8 mouse cellular contexts compared by ENCODE assay signal in genomic region chr3:50443942-50444341, GRCm38 (mm10). TPM values are rescaled to one million over a fixed set of nuclear protein-coding genes. Genes with fewer than 3 reads are reported as not detected.
A peak's percentile ranks its signal among the peaks of the same experiment; 100 is the strongest.
DNase-seq lines count a peak whose midpoint lies in the region; ATAC-seq lines count a peak whose summit lies in the region.

No protein-coding gene starts in this region.

- no peaks in the 10 kb centered on the region for H3K4me1 ChIP-seq in heart, embryonic 12.5 days (replicated peaks)
- H3K4me1 ChIP-seq in hindbrain, embryonic 12.5 days: peaks cover 7% of the 10 kb centered on the region
- peaks cover 29% of the 10 kb centered on the region for H3K4me1 ChIP-seq in midbrain, embryonic 10.5 days

- no peaks in the 10 kb centered on the region for H3K9me3 ChIP-seq in heart, embryonic 12.5 days (replicated peaks)
- no peaks in the 10 kb centered on the region for H3K9me3 ChIP-seq in hindbrain, embryonic 12.5 days (replicated peaks)
- no peaks in the 10 kb centered on the region for H3K9me3 ChIP-seq in midbrain, embryonic 10.5 days (replicated peaks)

- H3K27me3 ChIP-seq in heart, embryonic 12.5 days (replicated peaks): no peaks in the 10 kb centered on the region
- peaks cover 3% of the 10 kb centered on the region; the same call in 1 of the 2 replicates for H3K27me3 ChIP-seq in hindbrain, embryonic 12.5 days
- H3K27me3 ChIP-seq in midbrain, embryonic 10.5 days (ENCODE audit: low read depth, poor library complexity, severe bottlenecking): no peaks in the 10 kb centered on the region

- no peaks in the 10 kb centered on the region for H3K36me3 ChIP-seq in heart, embryonic 12.5 days
- H3K36me3 ChIP-seq in hindbrain, embryonic 12.5 days: no peaks in the 10 kb centered on the region
- no peaks in the 10 kb centered on the region for H3K36me3 ChIP-seq in midbrain, embryonic 10.5 days

- no peak overlapping the region for H3K27ac ChIP-seq in heart, embryonic 12.5 days (ENCODE audit: poor library complexity, severe bottlenecking)
- no peak overlapping the region for H3K27ac ChIP-seq in hindbrain, embryonic 12.5 days
- H3K27ac ChIP-seq in midbrain, embryonic 10.5 days (replicated peaks): 0 out of 2 replicates have a peak overlapping the region, but pooled peaks have one; percentile 4

- peak overlapping the region; percentile 32 for H3K4me3 ChIP-seq in heart, embryonic 12.5 days
- H3K4me3 ChIP-seq in hindbrain, embryonic 12.5 days: peak overlapping the region; percentile 28
- peak overlapping the region; percentile 43 for H3K4me3 ChIP-seq in midbrain, embryonic 10.5 days

- peak overlapping the region; percentile 67 for H3K4me2 ChIP-seq in heart, embryonic 12.5 days
- peak overlapping the region; percentile 57 for H3K4me2 ChIP-seq in hindbrain, embryonic 12.5 days (replicated peaks)

- 36% methylated on average over 9 of the region's 9 CpGs for WGBS in heart, embryonic 12.5 days
- WGBS in hindbrain, embryonic 12.5 days: 22% methylated on average over 9 of the region's 9 CpGs
- 20% methylated on average over 9 of the region's 9 CpGs for WGBS in midbrain, embryonic 10.5 days

- H3K9ac ChIP-seq in heart, embryonic 12.5 days: no peak overlapping the region
- H3K9ac ChIP-seq in hindbrain, embryonic 12.5 days: no peak overlapping the region

- ATAC-seq in heart, embryonic 12.5 days (ENCODE audit: insufficient number of reproducible peaks, low FRiP score): no peak
- ATAC-seq in hindbrain, embryonic 12.5 days (ENCODE audit: low FRiP score): no peak
- ATAC-seq in granulocyte monocyte progenitor cell, adult 5-6 weeks (replicated peaks; ENCODE audit: poor library complexity, severe bottlenecking): no peak
- ATAC-seq in erythroid progenitor cell, adult 5-6 weeks (replicated peaks; ENCODE audit: low FRiP score, poor library complexity, severe bottlenecking): no peak

- no peak for DNase-seq in heart, adult 8-10 months (ENCODE audit: low spot score)
- DNase-seq in MN1 (ENCODE audit: low spot score): peak; percentile 27
- DNase-seq in midbrain, embryonic 10.5 days (ENCODE audit: low spot score): no peak
- no peak for DNase-seq in ovary, postnatal 14 days (ENCODE audit: low spot score)

RNA-seq across cellular contexts. Expression of gene Slc7a11, which starts 0.5 kb away (rescaled TPM):
- polyA plus RNA-seq in heart, embryonic 12.5 days (2016; fragmentation: Nextera tagmentation; extraction: Ambion mirVana): 0.19 TPM in 2 replicates
- under 1 TPM in 1 of 4 experiments, not detected in 3; 0.11 TPM for total RNA-seq in heart, adult 8-10 months (2022)
- polyA plus RNA-seq in hindbrain, embryonic 12.5 days (2016; fragmentation: Nextera tagmentation; extraction: Ambion mirVana): 1.3 and 1.6 TPM in 2 replicates
- polyA plus RNA-seq in midbrain, embryonic 10.5 days (2016; fragmentation: Nextera tagmentation; extraction: Ambion mirVana): 0.62 and 0.66 TPM in 2 replicates
- 0.49 TPM in 1 of 2 replicates, not detected in the other for total RNA-seq in granulocyte monocyte progenitor cell, adult 5-6 weeks (2014; fragmentation: Nextera tagmentation)
- 1.5 and 2.4 TPM in 2 replicates for total RNA-seq in granulocyte monocyte progenitor cell, adult 5-6 weeks (2017)
- 1.7 TPM in 1 of 2 replicates, not detected in the other for total RNA-seq in erythroid progenitor cell, adult 5-6 weeks (2015; ENCODE audit: low replicate concordance)
- total RNA-seq in erythroid progenitor cell, adult 5-6 weeks (2017; ENCODE audit: low replicate concordance): 0.38 and 1.2 TPM in 2 replicates
